Mouse (Mus musculus): Measurements from ENCODE around the gene Tmf1.

- no peak for TF ChIP-seq CTCF (conservative IDR thresholded peaks at IDR 0.05 in 1 of 2, IDR thresholded peaks at IDR 0.05 in 1 of 2; ENCODE audit: low read depth in 2 of 2, low read length in 2 of 2)
- no peak for TF ChIP-seq HCFC1 (IDR thresholded peaks at IDR 0.05; ENCODE audit: low read depth, low read length)
- TF ChIP-seq POLR2A (IDR thresholded peaks at IDR 0.05; ENCODE audit: low read depth, low read length) = no peak
- no peak for TF ChIP-seq MAZ (IDR thresholded peaks at IDR 0.05; ENCODE audit: low read depth, low read length)
- no peak for TF ChIP-seq MXI1 (IDR thresholded peaks at IDR 0.05; ENCODE audit: low read depth, low read length)
- no peak for TF ChIP-seq GABPA (IDR thresholded peaks at IDR 0.05; ENCODE audit: insufficient replicate concordance, low read depth, low read length)
- TF ChIP-seq TCF12 (IDR thresholded peaks at IDR 0.05; ENCODE audit: low read depth, low read length) = no peak
- no peak for TF ChIP-seq EP300 (IDR thresholded peaks at IDR 0.05; ENCODE audit: low read length)
- TF ChIP-seq RAD21 (IDR thresholded peaks at IDR 0.05; ENCODE audit: low read depth, low read length) = no peak
- no peak for TF ChIP-seq SIN3A (IDR thresholded peaks at IDR 0.05; ENCODE audit: low read length)
- no peak for TF ChIP-seq NRF1 (IDR thresholded peaks at IDR 0.05; ENCODE audit: low read depth, low read length)
Measured at GRCm38 (mm10) chr6:97202477-97202876, 23.6 kb upstream of the Tmf1 start.

Data from CH12.LX (cell line).